Mouse (Mus musculus): ENCODE measurements around the gene Ncoa6.

Gene Ncoa6

GRCm38 (mm10) chr2:155369333-155369883, 104.3 kb downstream of the Ncoa6 start:
- in situ Hi-C loops (cut with MseI, MboI): no loop called here

GRCm38 (mm10) chr2:155367635-155368284, 105.9 kb downstream of the Ncoa6 start:
- in situ Hi-C loops (cut with MseI, MboI): no loop called here

DNA sequence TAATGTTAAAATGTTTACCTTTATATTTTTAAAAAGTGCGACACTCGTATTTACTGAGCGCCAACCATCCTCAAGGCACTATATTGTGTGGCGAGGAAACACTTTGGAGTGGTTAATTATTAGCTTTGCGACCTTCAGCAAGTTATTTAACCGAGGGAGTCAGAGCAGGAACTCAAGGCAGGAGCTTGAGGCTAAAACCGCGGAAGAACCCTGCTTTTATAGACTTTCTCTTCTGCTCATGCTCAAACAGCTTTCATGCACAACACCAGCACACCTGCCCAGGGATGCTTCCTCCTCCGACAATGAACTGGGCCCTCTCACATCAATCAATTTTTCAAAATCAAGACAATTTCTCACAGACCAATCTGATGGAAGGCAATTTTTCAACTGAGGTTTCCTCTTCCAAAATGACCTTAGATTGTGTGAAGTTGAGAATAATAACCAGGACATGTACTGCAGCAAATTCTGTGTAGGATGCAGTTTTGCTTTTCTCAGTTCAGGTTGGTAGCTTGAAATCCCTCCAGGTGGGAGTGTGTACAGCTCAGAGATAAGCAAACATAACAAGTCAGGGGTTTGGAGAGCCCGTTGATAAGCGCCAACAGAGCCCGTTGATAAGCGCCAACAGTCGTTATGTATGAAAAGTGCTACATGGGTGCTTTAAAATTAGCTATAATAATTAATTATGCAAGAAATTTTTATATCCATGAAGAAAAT, 115.9 kb downstream of the Ncoa6 start:
- in situ Hi-C loops (cut with MseI, MboI): no loop called here

DNA sequence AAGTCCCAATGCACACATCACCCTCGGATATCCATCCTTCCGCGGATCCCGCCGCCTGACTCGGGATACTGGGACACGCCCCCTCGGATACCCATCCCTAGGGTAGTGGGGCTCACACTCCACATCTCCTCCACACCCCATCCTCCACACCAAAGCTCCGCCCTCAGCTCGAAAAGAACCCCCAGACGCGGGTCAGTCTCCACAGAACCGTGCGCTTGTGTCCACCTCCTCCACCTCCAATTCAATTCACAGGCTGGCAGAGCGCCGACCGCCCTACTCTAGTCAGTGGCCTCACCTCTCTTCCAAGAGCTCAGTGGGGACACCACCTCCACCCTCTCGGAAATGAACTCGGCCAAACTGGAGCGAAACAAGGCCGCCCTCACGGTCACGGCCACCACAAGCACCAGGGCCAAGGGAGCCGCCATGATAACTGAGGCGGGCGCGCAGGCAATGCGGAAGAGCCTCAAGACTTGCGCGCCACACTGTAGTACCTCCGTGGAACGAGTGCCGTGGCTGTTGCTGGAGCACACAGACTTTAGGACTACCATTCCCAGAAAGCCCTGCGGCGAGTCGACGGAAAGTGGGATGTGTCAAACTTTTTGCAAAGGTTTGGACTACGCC, 116.6 kb downstream of the Ncoa6 start, which contains the start of gene Pigu:
Pigu (minus strand) TSS at position 460 of the 621 bp plus-strand sequence.
- in situ Hi-C loops (cut with MseI, MboI): no loop called here

DNA sequence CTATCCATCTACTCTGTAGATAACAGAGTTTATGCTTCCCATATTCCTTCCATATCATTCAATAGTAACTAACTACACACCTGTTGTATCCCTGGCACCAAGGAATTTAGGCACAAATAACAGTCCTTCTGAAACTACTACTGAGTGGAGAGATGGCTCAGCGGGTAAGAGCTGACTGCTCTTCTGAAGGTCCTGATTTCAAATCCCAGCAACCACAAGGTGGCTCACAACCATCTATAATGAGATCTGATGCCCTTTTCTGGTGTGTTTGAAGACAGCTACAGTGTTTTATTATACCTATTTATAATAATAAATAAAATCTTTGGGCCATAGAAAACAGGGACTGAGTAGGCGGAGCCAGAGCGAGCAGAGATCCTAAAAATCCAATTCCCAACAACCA, 119.3 kb downstream of the Ncoa6 start:
- in situ Hi-C loops (cut with MseI, MboI): no loop called here

DNA sequence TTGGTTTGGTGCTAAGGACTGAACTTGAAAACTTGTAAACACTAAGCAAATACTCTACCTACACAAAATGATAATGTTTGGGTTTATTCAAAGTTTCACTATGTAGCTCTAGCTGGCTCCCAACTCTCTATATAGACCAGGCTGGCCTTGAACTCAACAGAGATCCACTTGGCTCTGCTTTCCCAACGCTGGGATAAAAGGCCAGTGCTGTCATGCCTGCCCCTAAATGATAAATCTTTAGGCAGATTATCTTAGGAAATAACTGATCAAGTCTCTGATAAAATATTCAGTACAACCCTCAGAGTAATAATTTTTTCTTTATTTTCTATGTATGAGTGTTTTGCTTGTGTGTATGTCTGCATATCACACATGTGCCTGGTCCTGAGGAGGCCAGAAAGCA, 127.0 kb downstream of the Ncoa6 start:
- in situ Hi-C loops (cut with MseI, MboI): no loop called here
